In the genomic region with DNA sequence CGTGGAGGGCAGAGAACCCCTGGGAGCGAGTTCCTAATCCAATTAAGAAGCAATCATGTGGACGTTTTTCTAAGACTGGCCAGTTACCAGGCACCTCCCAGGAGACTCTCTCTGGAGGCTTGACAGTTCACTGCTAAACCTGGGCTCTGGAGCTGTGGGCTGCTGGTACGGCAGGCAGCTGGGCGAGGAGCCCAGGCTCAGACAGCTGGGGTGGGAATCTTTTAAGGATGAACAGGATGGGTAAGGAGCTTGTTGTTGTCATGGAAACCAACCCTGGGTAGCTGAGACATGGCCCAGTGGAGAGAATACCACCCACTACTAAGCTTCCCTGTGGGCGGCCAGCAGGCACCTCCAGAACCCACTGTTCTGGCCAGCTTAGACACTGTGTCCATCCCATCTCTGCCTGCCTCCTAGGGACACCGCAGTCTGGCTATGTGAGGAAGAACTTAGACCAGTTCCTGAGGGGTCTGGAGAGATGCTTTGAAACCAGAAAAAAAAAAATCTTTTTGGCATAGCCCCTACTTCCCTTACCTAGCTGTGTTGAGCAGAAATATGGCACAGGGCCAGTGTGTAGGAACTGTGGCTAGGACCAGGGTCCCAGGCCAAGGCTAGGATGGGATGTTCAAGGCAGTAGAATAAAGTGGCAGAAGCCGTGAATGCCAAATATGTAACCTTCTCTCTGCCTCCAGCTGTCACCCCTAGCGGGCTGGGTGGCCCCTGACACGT, we compare ENCODE assay signal across 11 mouse cellular contexts. TPM values are rescaled to one million over a fixed set of nuclear protein-coding genes. Genes with fewer than 3 reads are reported as not detected.
DNase-seq lines count a peak whose midpoint lies in the region; ATAC-seq and TF ChIP-seq lines count a peak whose summit lies in the region.
"Had no signal": no experiment of that assay in that cellular context is flagged by ENCODE, and none has a peak within 500 bp of the region (broad histone marks: within the 10 kb centered on the region; RNA-seq: fewer than 3 reads in every experiment).

No protein-coding gene starts in this region.

- no peak for DNase-seq in limb, embryonic 14.5 days (ENCODE audit: low spot score)
- DNase-seq in limb, embryonic 10.5 days (ENCODE audit: low spot score): no peak
- peak; percentile 69 for DNase-seq in hindbrain, embryonic 14.5 days (ENCODE audit: low spot score)
- DNase-seq in left cerebral cortex, postnatal 4 days: peak; percentile 95
- DNase-seq in right cerebral cortex, postnatal 4 days: peak; percentile 75
- DNase-seq in thymus, postnatal 10 days (ENCODE audit: low spot score in 2 of 2): no peak
- no peak for DNase-seq in thymus, postnatal 0 days (ENCODE audit: low spot score)
- no peak for DNase-seq in gastrocnemius, adult 8-10 months (ENCODE audit: low spot score in 2 of 2)
- DNase-seq: lung, embryonic 14.5 days had no signal

- ATAC-seq in limb, embryonic 14.5 days (ENCODE audit: low FRiP score, low read depth): no peak
- peak; percentile 79; the same call in 1 of the 2 replicates for ATAC-seq in hindbrain, embryonic 14.5 days (ENCODE audit: low FRiP score)

- H3K27ac ChIP-seq in limb, embryonic 14.5 days (replicated peaks; ENCODE audit: low read depth, low read length): no peak overlapping the region
- no peak overlapping the region for H3K27ac ChIP-seq in limb, embryonic 10.5 days
- no peak overlapping the region for H3K27ac ChIP-seq in hindbrain, embryonic 14.5 days

- TF ChIP-seq POLR2A in limb, embryonic 14.5 days (IDR thresholded peaks at IDR 0.05; ENCODE audit: borderline replicate concordance, extremely low read depth, insufficient read depth, insufficient read length): no peak

- H3K4me2 ChIP-seq in limb, embryonic 14.5 days (replicated peaks; ENCODE audit: low read depth, low read length, severe bottlenecking): no peak overlapping the region
- no peak overlapping the region for H3K4me2 ChIP-seq in hindbrain, embryonic 14.5 days (replicated peaks)
- H3K4me2 ChIP-seq: lung, embryonic 14.5 days had no signal

- 0 out of 2 replicates have a peak, but pooled peaks cover 4% of the 10 kb centered on the region for H3K27me3 ChIP-seq in limb, embryonic 14.5 days (ENCODE audit: control insufficient read depth, insufficient read depth, low read length)
- H3K27me3 ChIP-seq in limb, embryonic 10.5 days (ENCODE audit: low read depth, poor library complexity, severe bottlenecking): peaks cover 4% of the 10 kb centered on the region; the same call in 1 of the 2 replicates
- no peaks in the 10 kb centered on the region for H3K27me3 ChIP-seq in hindbrain, embryonic 14.5 days (ENCODE audit: control insufficient read depth, insufficient read depth, low read length)

- H3K9ac ChIP-seq in limb, embryonic 14.5 days (ENCODE audit: low read depth, low read length, severe bottlenecking): 0 out of 2 replicates have a peak overlapping the region, but pooled peaks have one; percentile 17
- no peak overlapping the region for H3K9ac ChIP-seq in hindbrain, embryonic 14.5 days
- H3K9ac ChIP-seq: lung, embryonic 14.5 days had no signal

- H3K9me3 ChIP-seq in limb, embryonic 14.5 days (ENCODE audit: control insufficient read depth, low read length): no peaks in the 10 kb centered on the region
- H3K9me3 ChIP-seq in limb, embryonic 10.5 days (replicated peaks): no peaks in the 10 kb centered on the region
- H3K9me3 ChIP-seq in hindbrain, embryonic 14.5 days (ENCODE audit: control insufficient read depth, low read length): no peaks in the 10 kb centered on the region

- H3K4me3 ChIP-seq in limb, embryonic 14.5 days (replicated peaks; ENCODE audit: low read length): no peak overlapping the region
- no peak overlapping the region for H3K4me3 ChIP-seq in limb, embryonic 10.5 days
- H3K4me3 ChIP-seq in hindbrain, embryonic 14.5 days (replicated peaks; ENCODE audit: low read length): no peak overlapping the region

- intact Hi-C loops in left cerebral cortex, postnatal 4 days (cut with DNase I): no loop called here

- 37% methylated on average over 10 of the region's 10 CpGs for WGBS in limb, embryonic 14.5 days
- WGBS in limb, embryonic 10.5 days: 44% methylated on average over 10 of the region's 10 CpGs
- 22% methylated on average over 10 of the region's 10 CpGs for WGBS in hindbrain, embryonic 14.5 days

- H3K36me3 ChIP-seq in limb, embryonic 14.5 days (ENCODE audit: control insufficient read depth, insufficient read depth, low read length): no peaks in the 10 kb centered on the region
- H3K36me3 ChIP-seq in limb, embryonic 10.5 days: no peaks in the 10 kb centered on the region
- H3K36me3 ChIP-seq in hindbrain, embryonic 14.5 days (replicated peaks; ENCODE audit: control insufficient read depth, insufficient read depth): no peaks in the 10 kb centered on the region

- peaks cover 11% of the 10 kb centered on the region; the same call in 1 of the 2 replicates for H3K4me1 ChIP-seq in limb, embryonic 14.5 days (ENCODE audit: control insufficient read depth, insufficient read depth, low read length)
- H3K4me1 ChIP-seq in limb, embryonic 10.5 days: peaks cover 25% of the 10 kb centered on the region
- H3K4me1 ChIP-seq in hindbrain, embryonic 14.5 days (replicated peaks; ENCODE audit: control insufficient read depth, insufficient read depth, low read length): peaks cover 19% of the 10 kb centered on the region

RNA-seq across cellular contexts. Expression of a gene that starts 17.0 kb away (rescaled TPM):
- 0.11 and 0.20 TPM in 2 replicates for polyA plus RNA-seq in limb, embryonic 14.5 days (2012; rRNA removed)
- not detected in 2 replicates for polyA plus RNA-seq in limb, embryonic 14.5 days (2014; fragmentation: Nextera tagmentation; extraction: Ambion mirVana)
- polyA plus RNA-seq in limb, embryonic 10.5 days (2016; fragmentation: Nextera tagmentation; extraction: Ambion mirVana): 0.48 and 1.0 TPM in 2 replicates
- 0.35 TPM in 1 of 2 replicates, not detected in the other for polyA plus RNA-seq in hindbrain, embryonic 14.5 days (2014; fragmentation: Nextera tagmentation; extraction: Ambion mirVana)
- 10 to 100 TPM; 51.6 to 64.6 TPM for total RNA-seq in left cerebral cortex, postnatal 4 days (2021)
- polyA plus RNA-seq in thymus, postnatal 0 days (2015; fragmentation: Nextera tagmentation; extraction: Ambion mirVana): not detected in 2 replicates
- under 1 TPM in 1 of 4 experiments, not detected in 3; 0.58 TPM for total RNA-seq in gastrocnemius, adult 8-10 months (2022)
- polyA plus RNA-seq: heart, embryonic 16.5 days; lung, embryonic 14.5 days; spleen, adult 2 months had no signal

RNA-seq across cellular contexts. Expression of a gene that starts 27.7 kb away (rescaled TPM):
- polyA plus RNA-seq in limb, embryonic 14.5 days (2012; rRNA removed): not detected in 2 replicates
- not detected in 2 replicates for polyA plus RNA-seq in limb, embryonic 14.5 days (2014; fragmentation: Nextera tagmentation; extraction: Ambion mirVana)
- polyA plus RNA-seq in limb, embryonic 10.5 days (2016; fragmentation: Nextera tagmentation; extraction: Ambion mirVana): not detected in 2 replicates
- polyA plus RNA-seq in hindbrain, embryonic 14.5 days (2014; fragmentation: Nextera tagmentation; extraction: Ambion mirVana): not detected in 2 replicates
- not detected for total RNA-seq in left cerebral cortex, postnatal 4 days (2021)
- not detected in 2 replicates for polyA plus RNA-seq in thymus, postnatal 0 days (2015; fragmentation: Nextera tagmentation; extraction: Ambion mirVana)
- not detected for total RNA-seq in gastrocnemius, adult 8-10 months (2022)
- polyA plus RNA-seq: heart, embryonic 16.5 days; lung, embryonic 14.5 days; spleen, adult 2 months had no signal

RNA-seq across cellular contexts. Expression of a gene that starts 31.4 kb away (rescaled TPM):
- polyA plus RNA-seq in limb, embryonic 14.5 days (2012; rRNA removed): 104 and 111 TPM in 2 replicates
- polyA plus RNA-seq in limb, embryonic 14.5 days (2014; fragmentation: Nextera tagmentation; extraction: Ambion mirVana): 106 and 107 TPM in 2 replicates
- 94.5 and 108 TPM in 2 replicates for polyA plus RNA-seq in limb, embryonic 10.5 days (2016; fragmentation: Nextera tagmentation; extraction: Ambion mirVana)
- 93.0 and 97.6 TPM in 2 replicates for polyA plus RNA-seq in hindbrain, embryonic 14.5 days (2014; fragmentation: Nextera tagmentation; extraction: Ambion mirVana)
- 10 to 100 TPM; 74.3 to 84.6 TPM for total RNA-seq in left cerebral cortex, postnatal 4 days (2021)
- polyA plus RNA-seq in thymus, postnatal 0 days (2015; fragmentation: Nextera tagmentation; extraction: Ambion mirVana): 87.5 and 91.5 TPM in 2 replicates
- 10 to 100 TPM; 36.4 to 47.4 (median 42.7) TPM for total RNA-seq in gastrocnemius, adult 8-10 months (2022)

RNA-seq across cellular contexts. Expression of a gene that starts 45.4 kb away (rescaled TPM):
- polyA plus RNA-seq in limb, embryonic 14.5 days (2012; rRNA removed): not detected in 2 replicates
- polyA plus RNA-seq in limb, embryonic 14.5 days (2014; fragmentation: Nextera tagmentation; extraction: Ambion mirVana): not detected in 2 replicates
- polyA plus RNA-seq in limb, embryonic 10.5 days (2016; fragmentation: Nextera tagmentation; extraction: Ambion mirVana): not detected in 2 replicates
- not detected in 2 replicates for polyA plus RNA-seq in hindbrain, embryonic 14.5 days (2014; fragmentation: Nextera tagmentation; extraction: Ambion mirVana)
- total RNA-seq in left cerebral cortex, postnatal 4 days (2021): not detected
- not detected in 2 replicates for polyA plus RNA-seq in thymus, postnatal 0 days (2015; fragmentation: Nextera tagmentation; extraction: Ambion mirVana)
- total RNA-seq in gastrocnemius, adult 8-10 months (2022): not detected
- polyA plus RNA-seq: heart, embryonic 16.5 days; lung, embryonic 14.5 days; spleen, adult 2 months had no signal

Comparison
In these comparisons a context has a peak if more than half of its experiments do, and no peak if none do; other contexts are left out.
1. DNase-seq: peak in hindbrain, embryonic 14.5 days (single experiment), left cerebral cortex, postnatal 4 days (single experiment) and right cerebral cortex, postnatal 4 days (single experiment); none in limb, embryonic 14.5 days (single experiment), limb, embryonic 10.5 days (single experiment), thymus, postnatal 10 days (0 of 2), thymus, postnatal 0 days (single experiment) and gastrocnemius, adult 8-10 months (0 of 2).